Mouse (Mus musculus): ENCODE results near the gene Gm10024. TPM values are rescaled to one million over a fixed set of nuclear protein-coding genes. Genes with fewer than 3 reads are reported as not detected.
"Not testable (repeated sequence)": the region's sequence is repeated elsewhere in the genome, so short reads cannot be mapped to it uniquely, and the experiment has no call there.

Gm10024 gene
- total RNA-seq, 2 experiments from 2014 or later = not detected

GRCm38 (mm10) chr10:77726186-77726585 lies 14.9 kb downstream of the Gm10024 start, which contains the start of gene Gm10100:
Gm10100 (plus strand) TSS chr10:77726486.
- intact Hi-C loops (cut with DNase I) = loop anchor here (2.0 to 5.0 kb wide), 3 partner anchors 91 to 155 kb away; no protein-coding TSS in a partner anchor
- DNase-seq (ENCODE audit: low spot score) = no peak

DNA sequence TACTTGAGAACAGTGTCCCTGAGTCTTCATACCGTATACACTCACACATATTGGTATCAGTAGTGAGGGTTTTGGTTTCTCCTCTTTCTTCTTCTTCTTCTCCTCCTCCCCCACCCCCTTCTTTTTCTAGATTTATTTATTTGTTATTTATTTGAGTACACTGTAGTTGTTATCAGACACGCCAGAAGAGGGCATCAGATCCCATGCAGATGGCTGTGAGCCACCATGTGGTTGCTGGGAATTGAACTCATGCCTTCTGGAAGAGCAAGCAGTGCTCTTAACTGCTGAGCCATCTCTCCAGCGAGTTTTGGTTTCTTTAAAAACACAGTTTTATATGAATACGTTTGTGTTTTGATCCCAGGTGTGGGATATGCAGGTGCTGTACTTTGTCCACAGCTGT lies 17.0 kb downstream of the Gm10024 start:
- DNase-seq (ENCODE audit: low spot score) = no peak
- intact Hi-C loops (cut with DNase I) = loop anchor here (5.0 kb wide), 2 partner anchors 89 to 101 kb away; no protein-coding TSS in a partner anchor

DNA sequence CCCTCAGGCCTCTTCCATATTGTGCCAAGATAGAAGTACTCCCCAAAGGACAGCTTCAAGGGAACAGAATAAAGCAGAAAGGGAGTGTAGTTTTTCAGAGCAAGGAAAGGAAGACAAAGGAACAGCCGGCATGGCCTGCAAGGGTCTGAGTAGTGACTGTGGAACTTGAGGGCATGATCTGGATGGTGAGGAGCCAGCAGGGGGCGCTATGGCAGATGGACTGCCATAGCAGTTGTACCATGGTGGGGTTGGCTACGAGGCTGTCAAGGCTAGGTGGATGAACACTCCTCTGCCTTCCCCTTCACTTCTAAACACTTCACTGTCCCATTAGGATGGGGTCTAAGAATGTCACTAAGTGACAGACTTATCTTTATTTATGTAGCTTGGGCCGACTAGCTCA lies 18.0 kb downstream of the Gm10024 start:
- intact Hi-C loops (cut with DNase I) = loop anchor here (5.0 kb wide), 2 partner anchors 88 to 102 kb away; no protein-coding TSS in a partner anchor
- DNase-seq (ENCODE audit: low spot score) = no peak

DNA sequence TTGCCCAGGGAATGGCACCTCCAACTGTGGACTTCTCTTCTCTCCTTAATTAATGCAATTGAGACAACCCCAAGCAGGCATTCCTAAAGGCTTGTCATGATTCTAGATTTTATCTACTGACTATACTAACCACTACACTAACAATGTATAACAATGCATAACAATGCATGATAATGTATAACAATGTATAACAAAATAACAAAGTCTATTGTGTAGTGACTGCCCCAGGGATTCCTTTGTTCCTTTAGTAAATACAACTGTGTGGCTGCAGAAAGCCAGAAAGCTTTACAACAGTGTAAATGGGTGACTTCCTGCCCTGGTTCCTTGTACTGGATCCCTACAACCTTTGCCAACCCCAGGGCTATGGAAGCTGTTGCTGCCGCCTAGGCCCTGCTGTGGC lies 24.7 kb downstream of the Gm10024 start:
- intact Hi-C loops (cut with DNase I) = no loop called here
- no peak for DNase-seq (ENCODE audit: low spot score)

GRCm38 (mm10) chr10:77738929-77739328 lies 27.7 kb downstream of the Gm10024 start:
- DNase-seq (ENCODE audit: low spot score) = no peak
- intact Hi-C loops (cut with DNase I) = no loop called here

GRCm38 (mm10) chr10:77741924-77742688 lies 30.8 kb downstream of the Gm10024 start, which contains the start of gene Gm18596:
Gm18596 (minus strand) TSS chr10:77742638.
- DNase-seq (ENCODE audit: low spot score); intact Hi-C loops (cut with DNase I): not testable (repeated sequence)

DNA sequence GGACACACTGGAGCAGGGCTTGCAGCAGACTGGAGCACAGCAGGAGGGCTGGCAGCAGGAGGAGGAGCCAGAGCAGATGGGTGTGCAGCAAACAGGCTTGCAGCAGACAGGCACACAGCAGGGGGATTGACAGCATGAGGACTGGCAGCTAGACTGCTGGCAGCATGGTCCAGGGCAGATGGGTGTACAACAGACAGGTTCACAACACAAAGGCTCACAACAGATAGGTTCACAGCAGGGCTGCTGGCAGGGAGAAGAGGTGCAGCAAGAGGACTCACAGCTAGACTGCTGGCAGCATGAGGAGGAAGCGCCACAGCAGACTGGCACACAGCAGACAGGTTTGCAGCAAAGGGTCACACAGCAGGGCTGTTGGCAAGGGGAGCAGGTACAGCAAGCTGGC lies 39.4 kb downstream of the Gm10024 start:
- DNase-seq (ENCODE audit: low spot score); intact Hi-C loops (cut with DNase I): not testable (repeated sequence)

DNA sequence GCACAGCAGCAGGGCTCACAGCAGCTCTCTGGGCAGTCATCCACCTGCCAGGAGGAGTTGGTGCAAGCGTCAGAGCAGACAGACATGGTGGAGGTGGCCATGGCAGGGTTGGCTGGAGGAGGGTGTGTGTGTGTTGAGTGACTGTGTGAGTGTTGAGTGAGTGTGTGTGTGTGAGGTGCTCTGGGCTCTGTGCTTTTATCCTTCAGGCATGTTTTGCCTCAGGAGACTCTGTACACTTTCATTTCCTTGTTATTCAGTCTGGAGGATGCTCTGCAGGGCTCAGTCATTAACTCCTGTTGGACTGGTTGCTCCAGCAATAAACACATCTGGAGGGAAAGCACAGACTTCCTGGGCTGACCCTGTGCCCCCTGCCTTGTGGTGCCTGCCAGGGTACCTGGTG lies 40.0 kb downstream of the Gm10024 start, which contains the start of gene Gm9736:
Gene Gm9736, minus strand, starts transcription at position 101 of the 400 bp plus-strand sequence.
- DNase-seq (ENCODE audit: low spot score) = not testable (repeated sequence)

GRCm38 (mm10) chr10:77752312-77752711 lies 41.1 kb downstream of the Gm10024 start:
- intact Hi-C loops (cut with DNase I); DNase-seq (ENCODE audit: low spot score): not testable (repeated sequence)

More for the DNA sequence above, 40.0 kb downstream of the Gm10024 start, which contains the start of gene Gm9736:
- intact Hi-C loops (cut with DNase I) = not testable (repeated sequence)

- no peak for DNase-seq (ENCODE audit: low spot score)
- intact Hi-C loops (cut with DNase I) = no loop called here
Observed at GRCm38 (mm10) chr10:77753448-77753847, 42.2 kb downstream of the Gm10024 start.

DNA sequence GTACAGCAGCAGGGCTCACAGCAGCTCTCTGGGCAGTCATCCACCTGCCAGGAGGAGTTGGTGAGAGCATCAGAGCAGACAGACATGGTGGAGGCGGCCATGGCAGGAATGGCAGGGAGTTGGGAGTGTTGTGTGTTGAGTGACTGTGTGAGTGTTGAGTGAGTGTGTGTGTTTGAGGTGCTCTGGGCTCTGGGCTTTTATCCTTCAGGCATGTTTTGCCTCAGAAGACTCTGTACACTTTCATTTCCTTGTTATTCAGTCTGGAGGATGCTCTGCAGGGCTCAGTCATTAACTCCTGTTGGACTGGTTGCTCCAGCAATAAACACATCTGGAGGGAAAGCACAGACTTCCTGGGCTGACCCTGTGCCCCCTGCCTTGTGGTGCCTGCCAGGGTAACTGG lies 48.3 kb downstream of the Gm10024 start, which contains the start of gene Gm3233:
Gene Gm3233, minus strand, starts transcription at position 101 of the 400 bp plus-strand sequence.
- intact Hi-C loops (cut with DNase I); DNase-seq (ENCODE audit: low spot score): not testable (repeated sequence)

Other genes with a start within 250 kb of the Gm10024 start
- 1 to 10 TPM; 8.6 to 9.9 TPM for gene Fam207a, start 195.7 kb upstream of the Gm10024 start, total RNA-seq (2021)
- gene Itgb2, start 181.2 kb upstream of the Gm10024 start, total RNA-seq (2021) = 1 to 10 TPM; 6.1 to 6.4 TPM
- 100 to 1,000 TPM; 124 to 138 TPM for gene Pttg1ip, start 129.7 kb upstream of the Gm10024 start, total RNA-seq (2021)
- 10 to 100 TPM; 54.8 to 61.2 TPM for gene Sumo3, start 105.4 kb upstream of the Gm10024 start, total RNA-seq (2021)
- 10 to 100 TPM; 10.3 to 11.7 TPM for gene Gm49325, start 105.3 kb upstream of the Gm10024 start, total RNA-seq (2021)
- gene Ube2g2, start 89.2 kb upstream of the Gm10024 start, total RNA-seq (2021) = 10 to 100 TPM; 66.7 to 68.4 TPM
- not detected for gene Tspear, start 24.9 kb upstream of the Gm10024 start, total RNA-seq (2021)
- not detected for gene Gm19402, start 20.7 kb upstream of the Gm10024 start, total RNA-seq (2021)
- not detected for gene Gm9508, start 14.2 kb upstream of the Gm10024 start, total RNA-seq (2021)
- not detected for gene Gm10272, start 4.8 kb upstream of the Gm10024 start, total RNA-seq (2021)
- gene Gm10142, start 4.3 kb downstream of the Gm10024 start, total RNA-seq (2021) = not detected
- not detected for gene Krtap12-1, start 9.1 kb downstream of the Gm10024 start, total RNA-seq (2021)
- not detected for gene Gm10100, start 15.0 kb downstream of the Gm10024 start, total RNA-seq (2021)
- not detected for gene Gm18596, start 31.2 kb downstream of the Gm10024 start, total RNA-seq (2021)
- not detected for gene Gm9736, start 39.9 kb downstream of the Gm10024 start, total RNA-seq (2021)
- not detected for gene Gm3233, start 48.2 kb downstream of the Gm10024 start, total RNA-seq (2021)
- not detected for gene Gm3238, start 59.9 kb downstream of the Gm10024 start, total RNA-seq (2021)
- gene Gm7138, start 65.5 kb downstream of the Gm10024 start, total RNA-seq (2021) = not detected
- not detected for gene Gm3250, start 71.1 kb downstream of the Gm10024 start, total RNA-seq (2021)
- gene Gm7137, start 76.7 kb downstream of the Gm10024 start, total RNA-seq (2021) = not detected
- gene Gm9639, start 83.6 kb downstream of the Gm10024 start, total RNA-seq (2021) = not detected
- gene Gm19668, start 87.7 kb downstream of the Gm10024 start, total RNA-seq (2021) = not detected
- not detected for gene Gm9507, start 100.4 kb downstream of the Gm10024 start, total RNA-seq (2021)
- gene Gm2696, start 103.2 kb downstream of the Gm10024 start, total RNA-seq (2021) = not detected
- gene Krtap10-4, start 115.6 kb downstream of the Gm10024 start, total RNA-seq (2021) = not detected
- gene Krtap10-10, start 124.5 kb downstream of the Gm10024 start, total RNA-seq (2021) = not detected
- gene Gm36176, start 135.3 kb downstream of the Gm10024 start, total RNA-seq (2021) = not detected
- not detected for gene Gm10318, start 141.4 kb downstream of the Gm10024 start, total RNA-seq (2021)
- not detected for gene Gm3285, start 150.5 kb downstream of the Gm10024 start, total RNA-seq (2021)
- under 1 TPM; 0.65 to 0.73 TPM for gene Lrrc3, start 191.1 kb downstream of the Gm10024 start, total RNA-seq (2021)

All from heart, postnatal 25 days (tissue).